Mouse (Mus musculus): ENCODE data around the gene Gsto1. TPM values are rescaled to one million over a fixed set of nuclear protein-coding genes. Genes with fewer than 3 reads are reported as not detected.

Gene Gsto1
- total RNA-seq, 1 experiment: 60.7 TPM

DNA sequence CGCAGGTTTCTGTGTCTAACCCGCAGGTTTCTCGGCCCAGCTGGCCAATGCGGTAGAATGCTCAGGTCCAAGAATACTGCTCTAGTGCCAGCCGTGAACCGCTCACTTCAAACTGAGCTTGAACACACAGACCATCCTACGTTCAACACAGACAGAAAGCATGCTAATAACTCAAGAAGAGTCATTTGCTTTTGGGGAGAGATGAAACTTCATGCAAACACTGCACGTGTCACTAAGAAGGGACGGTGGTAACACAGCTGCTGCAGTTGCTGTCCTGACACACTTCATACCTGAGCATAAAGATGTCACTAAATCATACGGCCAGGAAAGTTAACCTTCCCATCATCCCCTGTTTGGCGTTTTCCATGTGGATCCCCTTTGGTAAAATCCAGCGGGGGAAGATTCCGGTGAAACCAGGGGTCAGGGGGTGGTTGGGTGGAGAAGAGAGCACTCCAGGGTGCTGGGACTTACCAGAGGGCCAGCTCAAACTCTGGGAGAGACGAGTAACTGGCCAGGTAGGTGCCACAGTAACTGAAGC, 24.8 kb upstream of the Gsto1 start:
- H3K4me3 ChIP-seq (ENCODE audit: insufficient read depth in 1 of 2, low read depth in 1 of 2, low read length in 2 of 2, poor library complexity in 1 of 2, severe bottlenecking in 1 of 2): no peak overlapping the region
- H3K27ac ChIP-seq (ENCODE audit: insufficient read depth, low read depth, low read length, poor library complexity, severe bottlenecking): no peak overlapping the region
- H3K9me3 ChIP-seq (ENCODE audit: control insufficient read depth, insufficient read depth, low read depth, low read length): no peaks in the 10 kb centered on the region
- no peaks in the 10 kb centered on the region; a peak in 1 of 4 replicates for H3K4me1 ChIP-seq (ENCODE audit: control insufficient read depth in 2 of 2, insufficient read depth in 2 of 2, low read length in 2 of 2, poor library complexity in 1 of 2)
- DNase-seq (ENCODE audit: low read depth, low spot score): no peak
- in situ Hi-C loops (cut with MboI; ENCODE audit: low sequenced_read_pairs in 2 of 2, unreplicated experiment in 2 of 2): no loop called here
- TF ChIP-seq ZNF384 (IDR thresholded peaks at IDR 0.05; ENCODE audit: low read depth, low read length) (no peak), MAFK (IDR thresholded peaks at IDR 0.05; ENCODE audit: insufficient read depth, low read depth, low read length) (no peak), CHD2 (IDR thresholded peaks at IDR 0.05; ENCODE audit: low read depth, low read length) (no peak), ZC3H11A (IDR thresholded peaks at IDR 0.05; ENCODE audit: borderline replicate concordance, low read depth, low read length) (no peak), HCFC1 (IDR thresholded peaks at IDR 0.05; ENCODE audit: borderline replicate concordance, insufficient read depth, low read length) (no peak)
- no peak overlapping the region for H3K9ac ChIP-seq (ENCODE audit: insufficient read depth, low read depth, low read length, poor library complexity, severe bottlenecking)
- no peaks in the 10 kb centered on the region; the same call in 1 of the 2 replicates for H3K36me3 ChIP-seq (ENCODE audit: control insufficient read depth, insufficient read depth, low read length, poor library complexity, severe bottlenecking)

DNA sequence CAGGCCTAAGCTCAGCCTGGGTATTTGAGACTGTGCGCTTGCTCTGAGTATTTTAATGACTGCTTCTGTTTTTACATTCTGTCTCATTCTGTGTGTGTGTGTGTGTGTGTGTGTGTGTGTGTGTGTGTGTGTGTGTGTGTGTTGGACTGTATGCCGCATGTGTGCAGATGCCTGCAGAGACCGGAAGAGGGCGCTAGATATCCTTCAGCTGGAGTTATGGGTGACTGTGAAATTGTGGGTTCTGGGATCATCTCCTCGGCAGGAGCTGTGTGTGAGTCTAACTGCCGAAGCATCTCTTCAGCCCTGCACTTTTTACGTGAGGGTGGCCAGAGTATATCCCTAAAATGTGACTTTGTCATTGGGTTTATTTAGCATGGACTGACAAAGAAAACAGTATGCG, 23.7 kb upstream of the Gsto1 start:
- in situ Hi-C loops (cut with MboI; ENCODE audit: low sequenced_read_pairs in 2 of 2, unreplicated experiment in 2 of 2): no loop called here
- H3K4me3 ChIP-seq (ENCODE audit: insufficient read depth in 1 of 2, low read depth in 1 of 2, low read length in 2 of 2, poor library complexity in 1 of 2, severe bottlenecking in 1 of 2): no peak overlapping the region
- no peak overlapping the region for H3K27ac ChIP-seq (ENCODE audit: insufficient read depth, low read depth, low read length, poor library complexity, severe bottlenecking)

DNA sequence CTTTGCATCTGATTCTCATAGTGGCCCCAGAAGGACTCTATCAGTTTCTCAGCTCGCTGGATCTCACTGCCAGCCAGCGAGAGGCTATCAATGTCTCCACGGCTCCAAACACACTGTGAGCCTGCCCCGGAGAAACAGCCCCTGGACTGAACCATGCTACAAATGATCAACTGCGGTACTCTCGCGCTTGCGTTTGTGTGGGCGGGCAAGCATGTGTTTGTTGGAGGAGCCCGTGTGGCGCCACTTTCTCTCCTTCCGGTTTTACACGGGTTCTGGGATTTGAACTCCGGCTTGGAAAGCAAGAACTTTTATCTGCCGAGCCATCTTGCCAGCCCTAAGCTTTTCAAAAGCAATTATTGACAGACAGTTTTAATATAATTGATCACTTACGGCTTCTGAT, 22.5 kb upstream of the Gsto1 start:
- TF ChIP-seq ZNF384 (IDR thresholded peaks at IDR 0.05; ENCODE audit: low read depth, low read length) (no peak), HCFC1 (IDR thresholded peaks at IDR 0.05; ENCODE audit: borderline replicate concordance, insufficient read depth, low read length) (no peak), ZC3H11A (IDR thresholded peaks at IDR 0.05; ENCODE audit: borderline replicate concordance, low read depth, low read length) (no peak), CHD2 (IDR thresholded peaks at IDR 0.05; ENCODE audit: low read depth, low read length) (no peak), MAFK (IDR thresholded peaks at IDR 0.05; ENCODE audit: insufficient read depth, low read depth, low read length) (no peak)
- H3K4me1 ChIP-seq (ENCODE audit: control insufficient read depth in 2 of 2, insufficient read depth in 2 of 2, low read length in 2 of 2, poor library complexity in 1 of 2): peaks cover 2 to 4% of the 10 kb centered on the region in 2 experiments; a peak in 1 of 4 replicates
- no peaks in the 10 kb centered on the region for H3K9me3 ChIP-seq (ENCODE audit: control insufficient read depth, insufficient read depth, low read depth, low read length)
- H3K4me3 ChIP-seq (ENCODE audit: insufficient read depth in 1 of 2, low read depth in 1 of 2, low read length in 2 of 2, poor library complexity in 1 of 2, severe bottlenecking in 1 of 2): no peak overlapping the region
- no peak overlapping the region for H3K9ac ChIP-seq (ENCODE audit: insufficient read depth, low read depth, low read length, poor library complexity, severe bottlenecking)
- no peaks in the 10 kb centered on the region; the same call in 1 of the 2 replicates for H3K36me3 ChIP-seq (ENCODE audit: control insufficient read depth, insufficient read depth, low read length, poor library complexity, severe bottlenecking)
- in situ Hi-C loops (cut with MboI; ENCODE audit: low sequenced_read_pairs in 2 of 2, unreplicated experiment in 2 of 2): no loop called here
- no peak for DNase-seq (ENCODE audit: low read depth, low spot score)
- H3K27ac ChIP-seq (ENCODE audit: insufficient read depth, low read depth, low read length, poor library complexity, severe bottlenecking): no peak overlapping the region

More for the DNA sequence above, 23.7 kb upstream of the Gsto1 start:
- H3K36me3 ChIP-seq (ENCODE audit: control insufficient read depth, insufficient read depth, low read length, poor library complexity, severe bottlenecking): no peaks in the 10 kb centered on the region; the same call in 1 of the 2 replicates
- H3K9me3 ChIP-seq (ENCODE audit: control insufficient read depth, insufficient read depth, low read depth, low read length): no peaks in the 10 kb centered on the region
- peaks cover 0 to 2% of the 10 kb centered on the region in 2 experiments; a peak in 1 of 4 replicates for H3K4me1 ChIP-seq (ENCODE audit: control insufficient read depth in 2 of 2, insufficient read depth in 2 of 2, low read length in 2 of 2, poor library complexity in 1 of 2)
- TF ChIP-seq CHD2 (IDR thresholded peaks at IDR 0.05; ENCODE audit: low read depth, low read length) (no peak), HCFC1 (IDR thresholded peaks at IDR 0.05; ENCODE audit: borderline replicate concordance, insufficient read depth, low read length) (no peak), MAFK (IDR thresholded peaks at IDR 0.05; ENCODE audit: insufficient read depth, low read depth, low read length) (no peak), ZC3H11A (IDR thresholded peaks at IDR 0.05; ENCODE audit: borderline replicate concordance, low read depth, low read length) (no peak; the same call in 1 of the 2 replicates), ZNF384 (IDR thresholded peaks at IDR 0.05; ENCODE audit: low read depth, low read length) (no peak)
- no peak overlapping the region for H3K9ac ChIP-seq (ENCODE audit: insufficient read depth, low read depth, low read length, poor library complexity, severe bottlenecking)
- no peak for DNase-seq (ENCODE audit: low read depth, low spot score)

DNA sequence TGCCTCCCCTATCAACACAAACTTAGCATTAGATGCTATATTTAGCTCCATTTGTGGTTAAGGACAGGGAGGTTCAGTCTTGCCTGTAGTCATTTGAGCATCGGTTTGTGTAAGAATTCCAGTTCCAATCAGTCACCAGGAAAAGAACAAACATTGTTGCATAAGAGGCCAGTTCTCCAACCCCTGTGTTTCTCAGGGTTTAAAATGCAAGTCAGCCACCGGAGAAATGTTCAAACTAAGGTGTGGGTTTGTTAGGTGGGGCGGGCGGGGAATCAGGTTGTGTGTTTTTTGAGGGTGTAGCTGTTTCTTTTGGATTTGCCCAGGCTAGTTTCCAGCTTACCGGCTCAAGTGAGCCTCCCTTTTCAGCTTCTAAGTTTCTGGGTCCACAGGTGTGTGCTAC, 20.2 kb upstream of the Gsto1 start:
- Histone ChIP-seq H3K4me1 (ENCODE audit: control insufficient read depth in 2 of 2, insufficient read depth in 2 of 2, low read length in 2 of 2, poor library complexity in 1 of 2) (peaks cover 2 to 4% of the 10 kb centered on the region in 2 experiments; a peak in 1 of 4 replicates), H3K27ac (ENCODE audit: insufficient read depth, low read depth, low read length, poor library complexity, severe bottlenecking) (no peak overlapping the region), H3K9me3 (ENCODE audit: control insufficient read depth, insufficient read depth, low read depth, low read length) (no peaks in the 10 kb centered on the region), H3K4me3 (ENCODE audit: insufficient read depth in 1 of 2, low read depth in 1 of 2, low read length in 2 of 2, poor library complexity in 1 of 2, severe bottlenecking in 1 of 2) (no peak overlapping the region), H3K36me3 (ENCODE audit: control insufficient read depth, insufficient read depth, low read length, poor library complexity, severe bottlenecking) (no peaks in the 10 kb centered on the region; the same call in 1 of the 2 replicates), H3K9ac (ENCODE audit: insufficient read depth, low read depth, low read length, poor library complexity, severe bottlenecking) (no peak overlapping the region)
- TF ChIP-seq MAFK (IDR thresholded peaks at IDR 0.05; ENCODE audit: insufficient read depth, low read depth, low read length) (no peak), ZC3H11A (IDR thresholded peaks at IDR 0.05; ENCODE audit: borderline replicate concordance, low read depth, low read length) (no peak), ZNF384 (IDR thresholded peaks at IDR 0.05; ENCODE audit: low read depth, low read length) (no peak), HCFC1 (IDR thresholded peaks at IDR 0.05; ENCODE audit: borderline replicate concordance, insufficient read depth, low read length) (no peak), CHD2 (IDR thresholded peaks at IDR 0.05; ENCODE audit: low read depth, low read length) (no peak)
- DNase-seq (ENCODE audit: low read depth, low spot score): no peak
- in situ Hi-C loops (cut with MboI; ENCODE audit: low sequenced_read_pairs in 2 of 2, unreplicated experiment in 2 of 2): no loop called here

Data from ES-E14 (cell line).